Mouse (Mus musculus) limb, embryonic 14.5 days (tissue): ENCODE measurements around the gene Boll. TPM values are rescaled to one million over a fixed set of nuclear protein-coding genes. Genes with fewer than 3 reads are reported as not detected.

ENCODE experiments used
- ATAC-seq: fragments of 200-750 bp; cut with Nextera tagmentation; 2 replicates; pipeline ENCODE4 v1.8.0; 2017; ENCODE audit warnings: low read depth, moderate number of reproducible peaks, moderate TSS enrichment; ENCODE audit not compliant: low FRiP score
- DNase-seq: peaks from one replicate; pipeline ENCODE4 v3.0.0-alpha.2; 2015; ENCODE audit warnings: low spot score
- H3K27ac ChIP-seq: fragments of 300-500 bp; sonication (generic); replicated peaks from 2 replicates; pipeline ENCODE4 v1.5.1; 2014; ENCODE audit warnings: low read depth, mild to moderate bottlenecking, low read length, moderate library complexity, mixed read lengths
- H3K27me3 ChIP-seq: fragments of 300-500 bp; sonication (generic); 2 replicates; pipeline ENCODE4 v1.6.1; 2014; ENCODE audit warnings: low read length, mixed read lengths; ENCODE audit not compliant: control insufficient read depth, insufficient read depth
- H3K36me3 ChIP-seq: fragments of 300-500 bp; sonication (generic); 2 replicates; pipeline ENCODE4 v1.6.1; 2014; ENCODE audit warnings: mild to moderate bottlenecking, low read length, moderate library complexity, mixed read lengths; ENCODE audit not compliant: control insufficient read depth, insufficient read depth
- H3K4me1 ChIP-seq: fragments of 300-500 bp; sonication (generic); 2 replicates; pipeline ENCODE4 v1.6.1; 2014; ENCODE audit warnings: antibody characterized with exemption, low read length, mixed read lengths; ENCODE audit not compliant: control insufficient read depth, insufficient read depth
- H3K4me2 ChIP-seq: fragments of 300-500 bp; sonication (generic); replicated peaks from 2 replicates; pipeline ENCODE4 v1.6.1; 2014; ENCODE audit warnings: low read depth, mild to moderate bottlenecking, low read length, moderate library complexity; ENCODE audit not compliant: severe bottlenecking
- H3K4me3 ChIP-seq: fragments of 300-500 bp; sonication (generic); replicated peaks from 2 replicates; pipeline ENCODE4 v1.5.1; 2014; ENCODE audit warnings: low read length
- H3K9ac ChIP-seq: fragments of 300-500 bp; sonication (generic); 2 replicates; pipeline ENCODE4 v1.6.1; 2014; ENCODE audit warnings: mild to moderate bottlenecking, low read depth, low read length, moderate library complexity; ENCODE audit not compliant: severe bottlenecking
- H3K9me3 ChIP-seq: fragments of 300-500 bp; sonication (generic); 2 replicates; pipeline ENCODE4 v1.6.1; 2016; ENCODE audit warnings: low read length; ENCODE audit not compliant: control insufficient read depth
- POLR2A ChIP-seq: fragments of 200-500 bp; IDR thresholded peaks from 2 replicates; pipeline ENCODE4 v1.8.0; 2012; ENCODE audit warnings: inconsistent platforms, mild to moderate bottlenecking, moderate library complexity, borderline replicate concordance; ENCODE audit not compliant: insufficient read depth, insufficient read length; ENCODE audit errors: extremely low read depth
- WGBS: fragments of 180-500 bp; shearing (Covaris S2); extraction: QIAGEN DNeasy Blood & Tissue Kit; methylation state at CpG from one replicate; pipeline ENCODE4 v1.1.7; 2014; 5-methylcytosine and 5-hydroxymethylcytosine counted together
- polyA plus RNA-seq, 2 experiments: library from polyadenylated mRNA; depleted of rRNA in 1 of 2; stranded (reverse) in 1 of 2; unstranded in 1 of 2; fragments of >200 nt; fragmentation: Nextera tagmentation in 1 of 2; extraction: Ambion mirVana in 1 of 2; gene quantifications; 2 replicates each; pipeline versions ENCODE4 v1.2.1 to v1.2.3; 2012 to 2014

Gene Boll
- polyA plus RNA-seq, 2 experiments, result 0.24 to 0.99 TPM

- no peak for TF ChIP-seq POLR2A
- Histone ChIP-seq H3K36me3 (no peaks in the 10 kb centered on the region), H3K4me3 (peak overlapping the region; percentile 70), H3K27me3 (peaks cover 7% of the 10 kb centered on the region; the same call in 1 of the 2 replicates), H3K27ac (peak overlapping the region; percentile 61; the same call in 1 of the 2 replicates), H3K9me3 (no peaks in the 10 kb centered on the region), H3K4me2 (peak overlapping the region; percentile 100), H3K4me1 (peaks cover 5% of the 10 kb centered on the region; the same call in 1 of the 2 replicates), H3K9ac (peak overlapping the region; percentile 69)
- DNase-seq (peak; percentile 21), ATAC-seq (peak; percentile 42)
- under 1% methylated on average over 36 of the region's 42 CpGs for WGBS
These were observed 42.7 kb upstream of the Boll start for GRCm38 (mm10) chr1:55406023-55406413.

DNA sequence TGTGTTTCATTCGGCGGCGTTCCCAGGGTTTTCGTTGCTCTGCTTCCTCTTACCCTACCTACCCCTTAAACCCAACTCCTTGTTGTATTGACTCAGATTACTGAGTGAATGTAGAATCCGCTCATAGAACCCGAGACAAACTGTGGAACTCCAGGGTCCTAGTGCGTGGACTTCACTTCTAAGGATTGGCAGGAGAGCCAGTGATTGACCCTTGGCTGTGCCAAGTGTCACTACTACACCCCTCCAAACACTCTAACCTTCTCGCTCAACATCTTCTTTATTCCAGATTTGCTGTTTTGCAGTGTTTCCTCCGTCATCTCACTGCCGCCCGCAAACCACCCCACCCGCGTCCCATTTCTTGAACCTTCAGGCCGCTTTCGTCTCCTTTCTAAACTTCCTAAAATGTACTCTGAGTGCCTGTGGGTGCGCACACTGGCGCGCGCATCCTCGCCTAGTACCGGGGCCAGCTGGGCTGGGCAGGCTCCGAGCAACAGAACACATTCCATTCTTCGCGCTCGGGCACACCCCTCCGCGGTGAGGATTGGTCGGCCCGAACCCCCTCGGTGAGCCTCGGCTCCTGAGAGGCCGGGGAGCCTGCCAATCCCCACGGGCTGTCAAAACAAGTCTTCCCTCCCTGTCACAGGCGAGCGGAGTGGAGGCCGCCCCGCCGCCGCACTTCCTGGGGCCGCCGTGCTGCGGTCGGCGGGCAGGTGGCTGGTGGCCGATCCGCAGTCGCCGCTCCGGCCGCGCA lies 42.2 kb upstream of the Boll start, which contains the start of gene Plcl1:
Gene Plcl1 (plus strand): TSS at position 650 of the 751 bp plus-strand sequence.
- H3K9ac ChIP-seq, result peak within 1 kb of the TSS; percentile 69
- TF ChIP-seq POLR2A, result no peak
- peak within 1 kb of the TSS; percentile 70 for H3K4me3 ChIP-seq
- H3K4me1 ChIP-seq, result peaks cover 5% of the 10 kb centered on the region; the same call in 1 of the 2 replicates
- no peaks in the 10 kb centered on the region for H3K36me3 ChIP-seq
- peak within 1 kb of the TSS; percentile 61; the same call in 1 of the 2 replicates for H3K27ac ChIP-seq
- DNase-seq (peak; percentile 93), ATAC-seq (peak; percentile 97)
- peak within 1 kb of the TSS; percentile 100 for H3K4me2 ChIP-seq
- peaks cover 7% of the 10 kb centered on the region; the same call in 1 of the 2 replicates for H3K27me3 ChIP-seq
- no peaks in the 10 kb centered on the region for H3K9me3 ChIP-seq
- whole genome bisulfite sequencing, result 4% methylated on average over 40 of the region's 51 CpGs

- DNase-seq, result peak; percentile 70
- Histone ChIP-seq H3K36me3 (no peaks in the 10 kb centered on the region), H3K4me2 (no peak overlapping the region), H3K4me1 (peaks cover 5% of the 10 kb centered on the region; the same call in 1 of the 2 replicates), H3K9me3 (no peaks in the 10 kb centered on the region), H3K9ac (no peak overlapping the region), H3K4me3 (no peak overlapping the region), H3K27ac (no peak overlapping the region), H3K27me3 (peaks cover 7% of the 10 kb centered on the region; the same call in 1 of the 2 replicates)
- ATAC-seq, result no peak
- WGBS, result 3% methylated on average over 3 of the region's 3 CpGs
- TF ChIP-seq POLR2A, result no peak
These were observed 41.2 kb upstream of the Boll start for GRCm38 (mm10) chr1:55404439-55404838.

DNA sequence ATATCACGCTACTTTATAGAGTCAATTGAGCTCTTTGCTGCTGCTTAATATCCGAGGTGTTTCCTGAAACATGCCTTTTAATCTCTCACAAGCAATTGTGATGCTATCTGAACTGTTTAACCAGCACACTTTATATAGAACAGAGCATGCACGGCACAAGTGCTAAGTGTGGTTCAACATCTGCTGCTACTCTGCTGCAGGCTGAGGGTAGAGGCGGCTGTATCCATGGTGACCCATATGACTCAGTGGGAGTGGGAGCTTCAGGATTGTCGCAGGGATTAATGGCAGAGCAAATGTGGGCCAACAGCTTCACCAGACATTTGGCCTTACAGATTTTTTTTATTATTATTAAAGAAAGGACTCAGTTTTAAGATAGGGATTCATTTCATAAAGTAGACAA lies 36.6 kb upstream of the Boll start:
- no peak for TF ChIP-seq POLR2A
- Histone ChIP-seq H3K27ac (no peak overlapping the region), H3K9ac (no peak overlapping the region), H3K36me3 (no peaks in the 10 kb centered on the region), H3K4me1 (peaks cover under 1% of the 10 kb centered on the region; the same call in 1 of the 2 replicates), H3K9me3 (no peaks in the 10 kb centered on the region), H3K27me3 (0 out of 2 replicates have a peak, but pooled peaks cover 2% of the 10 kb centered on the region), H3K4me3 (no peak overlapping the region), H3K4me2 (no peak overlapping the region)
- ATAC-seq, result no peak
- DNase-seq, result no peak
- WGBS, result 32% methylated on average over 5 of the region's 5 CpGs

- no peak overlapping the region for H3K27ac ChIP-seq
- H3K9me3 ChIP-seq, result no peaks in the 10 kb centered on the region
- H3K4me1 ChIP-seq, result no peaks in the 10 kb centered on the region
- no peaks in the 10 kb centered on the region for H3K36me3 ChIP-seq
- no peak overlapping the region for H3K4me2 ChIP-seq
- ATAC-seq, result peak; percentile 78; the same call in 1 of the 2 replicates
- TF ChIP-seq POLR2A, result no peak
- WGBS, result 14% methylated on average over 9 of the region's 9 CpGs
- peak; percentile 68 for DNase-seq
- H3K4me3 ChIP-seq, result no peak overlapping the region
- no peak overlapping the region for H3K9ac ChIP-seq
- H3K27me3 ChIP-seq, result no peaks in the 10 kb centered on the region
These were observed 20.0 kb upstream of the Boll start for GRCm38 (mm10) chr1:55383114-55383773.
